Mouse (Mus musculus): ENCODE measurements at regions not wholly inside any gene's neighbourhood (a gene's known extent, or its start where the extent isn't known, plus 50 kb on each side); places are given as distances from the start of the nearest gene placed in this dataset.

- TF ChIP-seq GATA1 (IDR thresholded peaks at IDR 0.05; ENCODE audit: low read length), result no peak
- no peak for TF ChIP-seq TAL1 (IDR thresholded peaks at IDR 0.05; ENCODE audit: low read length)
These were observed 109.7 kb downstream of the Nr2f2 start for GRCm38 (mm10) chr7:70256806-70257205.

Data from erythroblast, embryonic 14.5 days (primary cell).